Mouse (Mus musculus) heart, postnatal 25 days (tissue): ENCODE measurements around the gene Cma1. TPM values are rescaled to one million over a fixed set of nuclear protein-coding genes. Genes with fewer than 3 reads are reported as not detected.

Experiments used
- DNase-seq: peaks from one replicate; pipeline ENCODE4 v3.0.0; 2022; ENCODE audit warnings: low spot score
- intact Hi-C: fragments of 180-260 bp; cut with DNase I; formaldehyde crosslinking; loops from one replicate; pipeline ENCODE4 v1.15.1; 2025
- total RNA-seq, 2 experiments: library from RNA; stranded (reverse); gene quantifications; 2 replicates each; pipeline ENCODE4 v1.2.3; 2021

Gene Cma1
- total RNA-seq, 2 experiments from 2014 or later: 1.0 to 2.5 TPM

DNA sequence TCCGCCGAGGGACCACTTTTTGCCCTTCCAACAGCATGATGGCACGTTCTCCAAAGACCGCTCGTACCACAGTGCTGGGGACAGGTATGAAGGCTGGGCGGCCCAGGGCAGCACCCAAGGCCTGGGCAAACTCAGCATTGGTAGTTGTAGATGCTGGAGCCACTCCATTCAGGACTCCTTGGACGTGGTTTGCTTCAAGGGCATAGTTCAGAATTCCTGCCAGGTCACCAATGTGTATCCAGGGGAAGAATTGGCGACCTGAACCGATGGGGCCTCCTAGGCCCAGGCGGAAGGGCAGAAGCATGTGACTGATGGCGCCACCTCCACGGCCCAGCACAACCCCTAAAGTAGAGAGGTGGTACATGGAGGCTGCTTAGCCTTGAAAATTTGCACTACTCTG lies 46.8 kb downstream of the Cma1 start:
- intact Hi-C loops: no loop called here
- DNase-seq: no peak

Other genes with a start within 250 kb of the Cma1 start
- gene Tgm1, start 230.7 kb downstream of the Cma1 start, total RNA-seq: under 1 TPM; 0.18 to 0.36 TPM
- gene Rabggta, start 222.4 kb downstream of the Cma1 start, total RNA-seq: 10 to 100 TPM; 13.0 to 13.4 TPM
- 10 to 100 TPM; 43.7 to 47.0 TPM for gene Dhrs1, start 199.0 kb downstream of the Cma1 start, total RNA-seq
- gene Nop9, start 199.0 kb downstream of the Cma1 start, total RNA-seq: 10 to 100 TPM in 1 of 2 experiments, 1 to 10 TPM in 1; 7.8 to 11.1 TPM
- under 1 TPM; 0.56 to 0.83 TPM for gene Cideb, start 186.2 kb downstream of the Cma1 start, total RNA-seq
- gene Ltb4r2, start 183.2 kb downstream of the Cma1 start, total RNA-seq: under 1 TPM; 0.06 to 0.13 TPM
- under 1 TPM in 1 of 2 experiments, not detected in 1; 0.18 TPM for gene Ltb4r1, start 178.7 kb downstream of the Cma1 start, total RNA-seq
- 10 to 100 TPM; 18.2 to 23.8 TPM for gene Adcy4, start 160.6 kb downstream of the Cma1 start, total RNA-seq
- gene Ripk3, start 155.8 kb downstream of the Cma1 start, total RNA-seq: 1 to 10 TPM; 2.3 to 3.4 TPM
- gene Nfatc4, start 121.5 kb downstream of the Cma1 start, total RNA-seq: 1 to 10 TPM; 3.9 to 5.5 TPM
- gene Nynrin, start 90.7 kb downstream of the Cma1 start, total RNA-seq: 1 to 10 TPM; 8.2 to 9.7 TPM
- under 1 TPM in 1 of 2 experiments, not detected in 1; 0.14 TPM for gene Cbln3, start 60.3 kb downstream of the Cma1 start, total RNA-seq
- gene Khnyn, start 59.7 kb downstream of the Cma1 start, total RNA-seq: 10 to 100 TPM; 11.6 to 13.5 TPM
- gene Sdr39u1, start 44.4 kb downstream of the Cma1 start, total RNA-seq: 100 to 1,000 TPM; 107 to 108 TPM
- gene Cma2, start 6.3 kb upstream of the Cma1 start, total RNA-seq: not detected
- gene Mcpt1, start 73.3 kb upstream of the Cma1 start, total RNA-seq: not detected
- not detected for gene Mcpt9, start 85.8 kb upstream of the Cma1 start, total RNA-seq
- not detected for gene Mcpt2, start 97.4 kb upstream of the Cma1 start, total RNA-seq
- 1 to 10 TPM; 1.4 to 1.9 TPM for gene Mcpt4, start 117.6 kb upstream of the Cma1 start, total RNA-seq
- gene Mcpt8, start 140.6 kb upstream of the Cma1 start, total RNA-seq: not detected
- not detected for gene Ctsg, start 157.9 kb upstream of the Cma1 start, total RNA-seq
- gene Gzme, start 175.9 kb upstream of the Cma1 start, total RNA-seq: not detected
- not detected for gene Gzmd, start 187.9 kb upstream of the Cma1 start, total RNA-seq
- not detected for gene Gzmg, start 214.9 kb upstream of the Cma1 start, total RNA-seq
- gene Gzmn, start 229.9 kb upstream of the Cma1 start, total RNA-seq: not detected